Mouse (Mus musculus): ENCODE measurements around the gene Pitpnm1.
A peak's percentile ranks its signal among the peaks of the same experiment; 100 is the strongest.

Gene Pitpnm1

DNA sequence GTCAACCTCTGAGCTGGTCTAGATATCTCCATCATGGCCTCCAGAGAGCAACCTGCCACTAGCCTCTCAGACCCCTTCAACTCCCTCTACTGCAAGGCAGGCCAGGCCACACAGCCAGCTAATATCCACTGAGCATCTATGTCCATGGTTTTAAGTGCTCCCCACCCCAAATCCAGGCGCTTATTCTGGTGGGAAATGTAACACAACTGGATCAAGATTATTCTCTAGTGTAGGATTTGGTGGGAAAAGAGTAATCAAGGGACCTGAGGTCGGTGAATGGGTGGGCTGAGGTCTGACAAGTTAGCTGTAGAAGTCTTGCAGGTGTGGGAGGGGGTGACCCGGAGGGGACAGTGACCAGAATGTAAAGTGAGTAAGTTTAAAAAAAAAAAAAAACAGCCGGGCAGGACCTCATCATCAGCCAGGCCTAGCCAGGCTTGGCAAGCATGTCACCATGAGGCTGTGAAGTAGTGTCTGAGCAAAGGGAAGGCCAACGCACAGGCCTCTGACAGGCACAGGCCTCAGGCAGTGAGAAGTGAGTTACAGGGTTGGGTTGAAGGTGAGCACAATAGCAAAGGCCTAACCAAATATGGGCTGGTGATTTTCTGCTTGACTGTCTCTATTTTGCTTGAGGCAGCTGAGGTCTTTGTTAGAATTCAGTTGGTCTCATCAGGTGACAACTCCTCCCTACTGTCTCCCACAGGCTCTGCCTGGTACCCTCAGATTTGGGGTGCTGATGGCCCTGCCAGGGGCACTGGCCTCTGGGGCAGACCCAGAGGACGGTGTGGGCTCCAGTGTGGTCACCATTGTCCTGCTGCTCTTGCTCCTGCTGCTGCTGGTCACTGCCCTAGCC is 55.6 kb downstream of the Pitpnm1 start:
- peak; percentile 5 for DNase-seq (ENCODE audit: low spot score)

DNA sequence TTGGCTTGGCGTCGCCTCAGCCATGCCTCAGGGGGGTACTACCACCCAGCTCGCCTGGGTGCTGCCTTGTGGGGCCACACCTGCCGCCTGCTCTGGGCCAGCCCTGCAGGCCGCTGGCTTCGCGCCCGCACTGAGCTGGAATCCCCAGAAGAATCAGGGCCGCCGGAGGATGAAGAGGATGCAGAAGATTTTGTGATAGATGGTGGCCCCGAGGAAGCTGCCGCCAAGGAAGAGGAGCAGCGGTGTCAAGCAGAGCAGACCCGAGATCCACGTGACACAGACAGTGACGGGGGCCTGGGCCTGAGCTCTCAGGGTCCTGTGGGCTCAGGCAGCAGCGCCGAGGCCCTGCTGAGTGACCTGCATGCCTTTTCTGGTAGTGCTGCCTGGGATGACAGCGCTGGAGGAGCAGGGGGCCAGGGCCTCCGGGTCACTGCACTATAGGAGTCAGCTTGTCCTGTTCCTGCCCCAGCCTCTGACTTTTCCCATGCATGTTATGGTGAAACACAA is 56.3 kb downstream of the Pitpnm1 start:
- peak; percentile 5 for DNase-seq (ENCODE audit: low spot score)

DNA sequence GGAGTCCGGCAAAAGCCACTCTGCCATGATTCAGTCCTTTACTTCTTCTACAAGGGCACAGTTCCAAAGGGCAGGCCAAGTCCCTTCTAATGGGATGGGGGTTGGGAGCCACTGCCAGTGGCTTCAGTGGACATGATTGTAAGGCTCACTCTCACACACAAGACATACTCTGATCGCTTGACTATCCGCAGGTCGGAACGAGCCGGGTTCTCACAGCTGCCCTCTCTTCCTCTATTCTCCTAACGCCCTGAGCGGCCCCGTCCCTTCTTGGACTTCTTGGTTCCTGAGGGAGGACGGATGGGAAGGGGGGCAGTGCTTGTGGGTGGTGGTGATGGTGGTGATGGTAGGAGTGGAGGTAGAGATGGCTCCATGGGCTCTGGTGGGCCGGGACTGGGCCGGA is 57.0 kb downstream of the Pitpnm1 start:
- peak; percentile 3 for DNase-seq (ENCODE audit: low spot score)

DNA sequence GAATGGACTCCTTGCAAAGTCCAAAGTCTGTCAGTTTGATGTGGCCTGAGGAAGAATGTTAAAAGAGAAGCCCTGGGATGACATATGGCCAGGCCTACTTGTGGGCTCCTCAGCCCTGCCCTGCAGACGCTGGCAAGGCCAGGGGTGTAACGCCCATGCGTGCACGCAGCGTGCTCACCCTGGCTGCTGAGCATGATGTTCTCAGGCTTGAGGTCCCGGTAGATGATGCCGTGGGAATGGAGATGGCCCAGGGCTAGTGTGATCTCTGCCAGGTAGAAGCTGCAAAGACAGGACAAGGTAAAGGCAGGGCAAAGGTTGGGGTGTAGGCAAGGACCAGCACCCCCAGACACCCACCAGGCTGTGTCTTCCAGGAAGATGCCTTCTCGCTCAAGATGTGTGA is 59.3 kb downstream of the Pitpnm1 start:
- DNase-seq (ENCODE audit: low spot score), result no peak

DNA sequence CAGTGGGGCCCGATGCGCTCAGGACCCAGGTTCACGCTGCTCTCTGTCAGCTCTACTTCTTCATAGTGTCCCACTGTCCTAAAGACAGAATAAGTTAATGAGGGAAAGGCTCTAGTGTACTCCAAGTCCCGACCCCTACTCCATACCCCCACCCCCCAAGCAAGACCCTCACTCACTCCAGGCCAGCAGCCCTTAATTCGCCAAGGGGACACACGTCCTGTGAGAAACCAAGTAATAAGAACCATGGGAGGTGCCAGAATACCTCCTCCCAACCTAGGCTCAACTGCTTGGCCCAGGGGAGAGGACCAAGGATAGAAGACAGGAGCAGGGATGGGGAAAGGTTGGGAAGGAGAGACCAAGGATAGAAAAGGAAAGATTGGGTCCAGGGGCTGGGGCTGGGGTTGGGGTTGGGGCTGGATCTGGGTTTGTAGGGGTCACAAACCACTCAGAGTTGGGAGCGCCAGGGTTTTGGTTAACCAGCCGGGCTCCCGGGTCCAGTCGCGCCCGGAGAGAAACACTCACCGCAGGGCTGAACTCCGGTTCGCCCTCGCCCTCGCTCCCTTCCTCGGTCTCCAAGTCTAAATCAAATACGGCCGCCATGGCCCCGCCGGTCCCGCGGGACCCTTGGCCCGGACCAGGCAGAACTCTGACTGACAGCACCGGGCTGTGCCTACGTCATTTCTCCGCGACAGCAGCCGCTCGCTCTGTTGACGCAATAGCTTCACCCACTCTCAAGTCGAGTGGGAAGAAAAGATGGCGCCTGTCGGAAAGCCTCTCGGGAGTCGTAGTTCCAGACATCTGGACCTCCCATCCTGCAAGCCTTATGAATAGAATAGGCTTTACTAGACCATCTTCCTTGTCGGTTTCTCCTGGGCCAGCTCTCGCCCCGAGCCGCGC is 63.1 kb downstream of the Pitpnm1 start, which contains the start of gene Rps6kb2:
TSS of gene Rps6kb2 (minus strand) at position 709 of the 897 bp plus-strand sequence.
- DNase-seq (ENCODE audit: low spot score), result peak; percentile 93

DNA sequence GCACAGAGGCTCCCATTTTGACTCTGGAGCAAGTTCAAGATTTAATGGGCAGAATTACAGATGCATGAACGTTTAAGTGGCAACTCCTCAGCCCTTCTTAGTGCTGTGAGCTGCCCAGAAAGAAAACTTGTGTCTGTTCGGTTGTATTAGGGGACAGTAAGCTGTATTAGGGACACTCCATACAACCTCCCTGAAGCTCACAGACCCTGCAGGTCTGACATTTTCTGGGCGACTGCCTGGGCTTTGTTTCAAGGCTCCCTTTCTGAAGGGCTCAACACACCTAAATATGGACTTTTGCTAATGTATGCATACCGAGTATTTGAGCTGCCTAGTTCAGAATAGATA is 63.7 kb downstream of the Pitpnm1 start:
- DNase-seq (ENCODE audit: low spot score), result no peak
